Mouse (Mus musculus) erythroblast, embryonic 14.5 days (primary cell): ENCODE data around the gene Prkg1.

ENCODE experiments used
- GATA1 ChIP-seq: IDR thresholded peaks from 2 replicates; pipeline ENCODE4 v1.6.1; 2012; ENCODE audit warnings: low read length, inconsistent platforms, mixed read lengths
- TAL1 ChIP-seq: IDR thresholded peaks from 3 replicates; pipeline ENCODE4 v1.6.1; 2012; ENCODE audit warnings: low read length, inconsistent platforms, mixed read lengths

DNA sequence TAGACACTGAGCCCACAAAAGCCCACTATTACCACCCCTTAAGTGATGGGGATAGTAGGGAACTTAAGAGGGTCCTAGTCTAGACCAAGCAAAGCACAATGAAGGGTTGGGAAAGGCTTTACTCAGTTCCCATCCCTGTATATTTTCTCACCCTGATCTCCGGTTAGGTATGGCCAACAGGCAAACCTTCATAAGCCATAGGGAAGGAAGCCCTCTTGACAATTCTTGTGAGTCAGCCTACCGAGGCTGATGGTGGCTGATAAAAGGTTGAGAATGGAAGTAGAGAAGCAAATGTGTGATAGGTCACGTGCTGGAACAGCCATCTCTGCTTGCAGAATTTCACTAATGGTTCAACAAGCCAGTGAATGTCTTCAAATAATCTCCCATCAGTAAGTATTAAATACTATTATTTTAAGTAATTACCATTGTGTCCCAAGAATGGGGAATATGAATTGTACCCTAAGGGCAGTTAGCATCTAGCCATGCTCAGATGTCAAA, 16.7 kb upstream of the Prkg1 start:
- TF ChIP-seq GATA1 (no peak), TAL1 (no peak)
